Mouse (Mus musculus): ENCODE data around the gene Dock10.

- TF ChIP-seq POLR2A (IDR thresholded peaks at IDR 0.05; ENCODE audit: low read depth, low read length), result no peak
- TF ChIP-seq CTCF (IDR thresholded peaks at IDR 0.05; ENCODE audit: borderline replicate concordance, insufficient read depth, low read length), result no peak
Observed at GRCm38 (mm10) chr1:80619100-80619499, 139.2 kb downstream of the Dock10 start.

Data from embryonic fibroblast, embryonic 13.5 days (primary cell).